Comparison of ENCODE assay signal across 8 mouse cellular contexts in genomic region chr2:165287202-165287984, GRCm38 (mm10). TPM values are rescaled to one million over a fixed set of nuclear protein-coding genes. Genes with fewer than 3 reads are reported as not detected.
DNase-seq lines count a peak whose midpoint lies in the region; ATAC-seq and TF ChIP-seq lines count a peak whose summit lies in the region.

Gene Slc35c2, minus strand, starts transcription at chr2:165287869.

- no peak for TF ChIP-seq EP300 in heart, adult 2 months (IDR thresholded peaks at IDR 0.05; ENCODE audit: insufficient read depth, low read depth, low read length)

- H3K4me1 ChIP-seq in embryonic facial prominence, embryonic 13.5 days, result peaks cover 25% of the 10 kb centered on the region
- H3K4me1 ChIP-seq in heart, adult 2 months (ENCODE audit: control insufficient read depth, insufficient read depth, low read length), result peaks cover 12% of the 10 kb centered on the region
- H3K4me1 ChIP-seq in limb, embryonic 13.5 days, result peaks cover 22% of the 10 kb centered on the region
- peaks cover 22% of the 10 kb centered on the region for H3K4me1 ChIP-seq in midbrain, embryonic 16.5 days (ENCODE audit: control insufficient read depth, insufficient read depth, low read length)

- TF ChIP-seq POLR2A in heart, adult 2 months (IDR thresholded peaks at IDR 0.05; ENCODE audit: insufficient read depth, low read depth, low read length), result peak; percentile 69

- H3K36me3 ChIP-seq in embryonic facial prominence, embryonic 13.5 days, result peaks cover 44% of the 10 kb centered on the region
- no peaks in the 10 kb centered on the region for H3K36me3 ChIP-seq in heart, adult 2 months (ENCODE audit: control insufficient read depth, insufficient read depth, low read length)
- peaks cover 43% of the 10 kb centered on the region for H3K36me3 ChIP-seq in limb, embryonic 13.5 days
- peaks cover 18% of the 10 kb centered on the region for H3K36me3 ChIP-seq in midbrain, embryonic 16.5 days (ENCODE audit: control insufficient read depth, insufficient read depth, low read length)

- peak within 1 kb of the TSS; percentile 87 for H3K27ac ChIP-seq in embryonic facial prominence, embryonic 13.5 days
- peak within 1 kb of the TSS; percentile 66 for H3K27ac ChIP-seq in heart, adult 2 months
- peak within 1 kb of the TSS; percentile 66 for H3K27ac ChIP-seq in limb, embryonic 13.5 days
- peak within 1 kb of the TSS; percentile 80 for H3K27ac ChIP-seq in midbrain, embryonic 16.5 days (ENCODE audit: low read length)

- H3K27me3 ChIP-seq in embryonic facial prominence, embryonic 13.5 days, result no peaks in the 10 kb centered on the region
- H3K27me3 ChIP-seq in heart, adult 2 months (ENCODE audit: control insufficient read depth, insufficient read depth, low read length), result no peaks in the 10 kb centered on the region
- no peaks in the 10 kb centered on the region for H3K27me3 ChIP-seq in limb, embryonic 13.5 days
- no peaks in the 10 kb centered on the region for H3K27me3 ChIP-seq in midbrain, embryonic 16.5 days (ENCODE audit: control insufficient read depth, insufficient read depth, low read depth, low read length)

- peak; percentile 84 for ATAC-seq in embryonic facial prominence, embryonic 13.5 days (ENCODE audit: insufficient number of reproducible peaks, insufficient read depth, low FRiP score, low TSS enrichment, low read depth)
- ATAC-seq in limb, embryonic 13.5 days (ENCODE audit: low FRiP score, low read depth), result peak; percentile 94
- ATAC-seq in midbrain, embryonic 16.5 days, result peak; percentile 94

- H3K4me3 ChIP-seq in embryonic facial prominence, embryonic 13.5 days, result peak within 1 kb of the TSS; percentile 77
- H3K4me3 ChIP-seq in heart, adult 2 months, result peak within 1 kb of the TSS; percentile 56
- H3K4me3 ChIP-seq in limb, embryonic 13.5 days, result peak within 1 kb of the TSS; percentile 68
- peak within 1 kb of the TSS; percentile 59 for H3K4me3 ChIP-seq in midbrain, embryonic 16.5 days (ENCODE audit: low read depth, low read length)

- H3K79me2 ChIP-seq in heart, adult 2 months (replicated peaks; ENCODE audit: control insufficient read depth, insufficient read depth, low read length), result 0 out of 2 replicates have a peak, but pooled peaks cover 2% of the 10 kb centered on the region

- peak; percentile 92 for DNase-seq in 3134 (ENCODE audit: extremely low read depth, insufficient read length, low spot score)
- DNase-seq in adrenal gland, postnatal 36 days, result peak; percentile 94 to 95
- peak; percentile 92 to 96 for DNase-seq in heart, adult 2 months
- DNase-seq in kidney, adult 8-10 months, result peak; percentile 91 to 95
- DNase-seq in spleen, postnatal 14 days (ENCODE audit: low spot score in 2 of 2), result peak; percentile 74 to 80

- no peaks in the 10 kb centered on the region for H3K9me3 ChIP-seq in embryonic facial prominence, embryonic 13.5 days
- H3K9me3 ChIP-seq in limb, embryonic 13.5 days, result no peaks in the 10 kb centered on the region
- no peaks in the 10 kb centered on the region for H3K9me3 ChIP-seq in midbrain, embryonic 16.5 days (replicated peaks; ENCODE audit: control insufficient read depth, low read length, poor library complexity, severe bottlenecking)

- H3K4me2 ChIP-seq in embryonic facial prominence, embryonic 13.5 days, result peak within 1 kb of the TSS; percentile 84
- peak within 1 kb of the TSS; percentile 89 for H3K4me2 ChIP-seq in limb, embryonic 13.5 days (replicated peaks)
- H3K4me2 ChIP-seq in midbrain, embryonic 16.5 days (ENCODE audit: low read length), result peak within 1 kb of the TSS; percentile 84

- WGBS in embryonic facial prominence, embryonic 13.5 days, result 1% methylated on average over 49 of the region's 49 CpGs
- WGBS in heart, adult 2 months, result under 1% methylated on average over 49 of the region's 49 CpGs
- under 1% methylated on average over 49 of the region's 49 CpGs for WGBS in limb, embryonic 13.5 days
- 1% methylated on average over 49 of the region's 49 CpGs for WGBS in midbrain, embryonic 16.5 days

- intact Hi-C loops in heart, adult 2 months (cut with DNase I), result loop anchor here (5.0 kb wide), 1 partner anchor 40 kb away; the partner anchor contains the start of gene Elmo2

- H3K9ac ChIP-seq in embryonic facial prominence, embryonic 13.5 days, result peak within 1 kb of the TSS; percentile 81
- peak within 1 kb of the TSS; percentile 88 for H3K9ac ChIP-seq in heart, adult 2 months (ENCODE audit: low read depth, low read length)
- peak within 1 kb of the TSS; percentile 77 for H3K9ac ChIP-seq in limb, embryonic 13.5 days
- peak within 1 kb of the TSS; percentile 78 for H3K9ac ChIP-seq in midbrain, embryonic 16.5 days (ENCODE audit: low read depth, low read length)

- peak; percentile 37 for TF ChIP-seq CTCF in heart, adult 2 months (IDR thresholded peaks at IDR 0.05)

RNA-seq across cellular contexts. Expression of gene Slc35c2, which starts in this region (rescaled TPM):
- 10 to 100 TPM; 44.4 to 59.5 TPM for total RNA-seq in adrenal gland, postnatal 36 days (2021)
- polyA plus RNA-seq in embryonic facial prominence, embryonic 13.5 days (2015; fragmentation: Nextera tagmentation; extraction: Ambion mirVana), result 49.0 and 50.2 TPM in 2 replicates
- 10 to 100 TPM; 15.9 to 18.1 TPM for total RNA-seq in heart, adult 2 months (2021)
- 43.6 and 46.4 TPM in 2 replicates for polyA plus RNA-seq in heart, adult 2 months (2012; rRNA removed)
- 56.3 and 56.4 TPM in 2 replicates for polyA plus RNA-seq in limb, embryonic 13.5 days (2015; fragmentation: Nextera tagmentation; extraction: Ambion mirVana)
- 68.0 and 71.9 TPM in 2 replicates for polyA plus RNA-seq in midbrain, embryonic 16.5 days (2015; fragmentation: Nextera tagmentation; extraction: Ambion mirVana)

Comparison
In these comparisons a context has a peak if more than half of its experiments do, and no peak if none do; other contexts are left out.
1. Peak in every context shown above with its lines: DNase-seq, ATAC-seq, H3K4me3 ChIP-seq and H3K27ac ChIP-seq.